Mouse (Mus musculus): Measurements from ENCODE around the gene Gga3. TPM values are rescaled to one million over a fixed set of nuclear protein-coding genes. Genes with fewer than 3 reads are reported as not detected.

Gga3 gene
- polyA plus RNA-seq, 1 experiment from 2014 or later = 24.5 TPM

GRCm38 (mm10) chr11:115614346-115615107, 10.7 kb upstream of the Gga3 start:
- 55% methylated on average over 10 of the region's 10 CpGs for WGBS
- Histone ChIP-seq H3K4me1 (ENCODE audit: insufficient read depth, low read length) (peaks cover 41% of the 10 kb centered on the region), H3K9me3 (ENCODE audit: low read length) (no peaks in the 10 kb centered on the region), H3K36me3 (ENCODE audit: insufficient read depth, low read length) (peaks cover 9% of the 10 kb centered on the region; the same call in 1 of the 2 replicates), H3K27ac (ENCODE audit: low read length) (peak overlapping the region; percentile 45), H3K9ac (replicated peaks; ENCODE audit: low read length) (no peak overlapping the region), H3K4me2 (replicated peaks; ENCODE audit: low read depth, low read length) (no peak overlapping the region), H3K4me3 (ENCODE audit: low read length) (no peak overlapping the region), H3K27me3 (ENCODE audit: insufficient read depth, low read length) (no peaks in the 10 kb centered on the region)
- ATAC-seq (ENCODE audit: low FRiP score, low TSS enrichment) = peak; percentile 50; the same call in 1 of the 2 replicates

- no peaks in the 10 kb centered on the region for H3K27me3 ChIP-seq (ENCODE audit: insufficient read depth, low read length)
- no peak for ATAC-seq (ENCODE audit: low FRiP score, low TSS enrichment)
- H3K27ac ChIP-seq (ENCODE audit: low read length) = peak overlapping the region; percentile 93
- peaks cover 41% of the 10 kb centered on the region for H3K4me1 ChIP-seq (ENCODE audit: insufficient read depth, low read length)
- H3K4me3 ChIP-seq (ENCODE audit: low read length) = peak overlapping the region; percentile 57
- peaks cover 15% of the 10 kb centered on the region; the same call in 1 of the 2 replicates for H3K36me3 ChIP-seq (ENCODE audit: insufficient read depth, low read length)
- H3K4me2 ChIP-seq (replicated peaks; ENCODE audit: low read depth, low read length) = peak overlapping the region; percentile 62
- H3K9me3 ChIP-seq (ENCODE audit: low read length) = no peaks in the 10 kb centered on the region
- WGBS = under 1% methylated on average over 16 of the region's 16 CpGs
- H3K9ac ChIP-seq (replicated peaks; ENCODE audit: low read length) = peak overlapping the region; percentile 69
Observed at GRCm38 (mm10) chr11:115613138-115613945, 9.5 kb upstream of the Gga3 start.

- peak within 1 kb of the TSS; percentile 93 for H3K27ac ChIP-seq (ENCODE audit: low read length)
- H3K4me2 ChIP-seq (replicated peaks; ENCODE audit: low read depth, low read length) = peak within 1 kb of the TSS; percentile 62
- peaks cover 22% of the 10 kb centered on the region; the same call in 1 of the 2 replicates for H3K36me3 ChIP-seq (ENCODE audit: insufficient read depth, low read length)
- H3K4me3 ChIP-seq (ENCODE audit: low read length) = peak within 1 kb of the TSS; percentile 57
- no peaks in the 10 kb centered on the region for H3K27me3 ChIP-seq (ENCODE audit: insufficient read depth, low read length)
- ATAC-seq (ENCODE audit: low FRiP score, low TSS enrichment) = peak; percentile 78
- H3K4me1 ChIP-seq (ENCODE audit: insufficient read depth, low read length) = peaks cover 41% of the 10 kb centered on the region
- H3K9ac ChIP-seq (replicated peaks; ENCODE audit: low read length) = peak within 1 kb of the TSS; percentile 69
- no peaks in the 10 kb centered on the region for H3K9me3 ChIP-seq (ENCODE audit: low read length)
- under 1% methylated on average over 61 of the region's 80 CpGs for WGBS
Observed at GRCm38 (mm10) chr11:115612410-115613137, 8.7 kb upstream of the Gga3 start, which contains the start of gene Mif4gd. Gene Mif4gd (minus strand): TSS chr11:115612969.

- Histone ChIP-seq H3K9ac (replicated peaks; ENCODE audit: low read length) (peak overlapping the region; percentile 69), H3K4me2 (replicated peaks; ENCODE audit: low read depth, low read length) (peak overlapping the region; percentile 62), H3K4me3 (ENCODE audit: low read length) (peak overlapping the region; percentile 57), H3K4me1 (ENCODE audit: insufficient read depth, low read length) (peaks cover 41% of the 10 kb centered on the region), H3K27ac (ENCODE audit: low read length) (peak overlapping the region; percentile 93), H3K27me3 (ENCODE audit: insufficient read depth, low read length) (no peaks in the 10 kb centered on the region), H3K9me3 (ENCODE audit: low read length) (no peaks in the 10 kb centered on the region), H3K36me3 (ENCODE audit: insufficient read depth, low read length) (peaks cover 28% of the 10 kb centered on the region)
- peak; percentile 5 for ATAC-seq (ENCODE audit: low FRiP score, low TSS enrichment)
- 1% methylated on average over 13 of the region's 13 CpGs for WGBS
Observed at GRCm38 (mm10) chr11:115612059-115612409, 8.2 kb upstream of the Gga3 start.

GRCm38 (mm10) chr11:115611173-115611572, 7.3 kb upstream of the Gga3 start:
- Histone ChIP-seq H3K27me3 (ENCODE audit: insufficient read depth, low read length) (no peaks in the 10 kb centered on the region), H3K9ac (replicated peaks; ENCODE audit: low read length) (peak overlapping the region; percentile 27; the same call in 1 of the 2 replicates), H3K36me3 (ENCODE audit: insufficient read depth, low read length) (peaks cover 32% of the 10 kb centered on the region), H3K4me3 (ENCODE audit: low read length) (no peak overlapping the region), H3K9me3 (ENCODE audit: low read length) (no peaks in the 10 kb centered on the region), H3K27ac (ENCODE audit: low read length) (0 out of 2 replicates have a peak overlapping the region, but pooled peaks have one; percentile 93), H3K4me2 (replicated peaks; ENCODE audit: low read depth, low read length) (peak overlapping the region; percentile 62), H3K4me1 (ENCODE audit: insufficient read depth, low read length) (peaks cover 41% of the 10 kb centered on the region)
- 51% methylated on average over 6 of the region's 6 CpGs for WGBS
- no peak for ATAC-seq (ENCODE audit: low FRiP score, low TSS enrichment)

- no peak overlapping the region for H3K27ac ChIP-seq (ENCODE audit: low read length)
- no peak overlapping the region for H3K4me3 ChIP-seq (ENCODE audit: low read length)
- H3K4me1 ChIP-seq (ENCODE audit: insufficient read depth, low read length) = peaks cover 40% of the 10 kb centered on the region
- no peak overlapping the region for H3K4me2 ChIP-seq (replicated peaks; ENCODE audit: low read depth, low read length)
- WGBS = 78% methylated on average over 3 of the region's 3 CpGs
- no peak for ATAC-seq (ENCODE audit: low FRiP score, low TSS enrichment)
- H3K9ac ChIP-seq (replicated peaks; ENCODE audit: low read length) = no peak overlapping the region
- H3K36me3 ChIP-seq (ENCODE audit: insufficient read depth, low read length) = peaks cover 38% of the 10 kb centered on the region
- no peaks in the 10 kb centered on the region for H3K9me3 ChIP-seq (ENCODE audit: low read length)
- H3K27me3 ChIP-seq (ENCODE audit: insufficient read depth, low read length) = no peaks in the 10 kb centered on the region
Observed at GRCm38 (mm10) chr11:115609576-115609975, 5.7 kb upstream of the Gga3 start.

- Histone ChIP-seq H3K36me3 (ENCODE audit: insufficient read depth, low read length) (peaks cover 38% of the 10 kb centered on the region), H3K4me1 (ENCODE audit: insufficient read depth, low read length) (peaks cover 32% of the 10 kb centered on the region), H3K9me3 (ENCODE audit: low read length) (no peaks in the 10 kb centered on the region), H3K27ac (ENCODE audit: low read length) (no peak overlapping the region), H3K9ac (replicated peaks; ENCODE audit: low read length) (no peak overlapping the region), H3K27me3 (ENCODE audit: insufficient read depth, low read length) (no peaks in the 10 kb centered on the region), H3K4me2 (replicated peaks; ENCODE audit: low read depth, low read length) (no peak overlapping the region), H3K4me3 (ENCODE audit: low read length) (no peak overlapping the region)
- WGBS = 78% methylated on average over 23 of the region's 23 CpGs
- ATAC-seq (ENCODE audit: low FRiP score, low TSS enrichment) = no peak
Observed at GRCm38 (mm10) chr11:115608421-115609399, 4.9 kb upstream of the Gga3 start.

- ATAC-seq (ENCODE audit: low FRiP score, low TSS enrichment) = no peak
- Histone ChIP-seq H3K4me3 (ENCODE audit: low read length) (no peak overlapping the region), H3K27me3 (ENCODE audit: insufficient read depth, low read length) (no peaks in the 10 kb centered on the region), H3K4me2 (replicated peaks; ENCODE audit: low read depth, low read length) (no peak overlapping the region), H3K4me1 (ENCODE audit: insufficient read depth, low read length) (peaks cover 32% of the 10 kb centered on the region), H3K9me3 (ENCODE audit: low read length) (no peaks in the 10 kb centered on the region), H3K27ac (ENCODE audit: low read length) (no peak overlapping the region), H3K9ac (replicated peaks; ENCODE audit: low read length) (no peak overlapping the region), H3K36me3 (ENCODE audit: insufficient read depth, low read length) (peaks cover 38% of the 10 kb centered on the region)
- WGBS = 92% methylated on average over 18 of the region's 18 CpGs
Observed at GRCm38 (mm10) chr11:115606733-115607132, 2.9 kb upstream of the Gga3 start.
